Mouse (Mus musculus): ENCODE measurements at regions not wholly inside any gene's neighbourhood (a gene's known extent, or its start where the extent isn't known, plus 50 kb on each side); places are given as distances from the start of the nearest gene placed in this dataset.

DNA sequence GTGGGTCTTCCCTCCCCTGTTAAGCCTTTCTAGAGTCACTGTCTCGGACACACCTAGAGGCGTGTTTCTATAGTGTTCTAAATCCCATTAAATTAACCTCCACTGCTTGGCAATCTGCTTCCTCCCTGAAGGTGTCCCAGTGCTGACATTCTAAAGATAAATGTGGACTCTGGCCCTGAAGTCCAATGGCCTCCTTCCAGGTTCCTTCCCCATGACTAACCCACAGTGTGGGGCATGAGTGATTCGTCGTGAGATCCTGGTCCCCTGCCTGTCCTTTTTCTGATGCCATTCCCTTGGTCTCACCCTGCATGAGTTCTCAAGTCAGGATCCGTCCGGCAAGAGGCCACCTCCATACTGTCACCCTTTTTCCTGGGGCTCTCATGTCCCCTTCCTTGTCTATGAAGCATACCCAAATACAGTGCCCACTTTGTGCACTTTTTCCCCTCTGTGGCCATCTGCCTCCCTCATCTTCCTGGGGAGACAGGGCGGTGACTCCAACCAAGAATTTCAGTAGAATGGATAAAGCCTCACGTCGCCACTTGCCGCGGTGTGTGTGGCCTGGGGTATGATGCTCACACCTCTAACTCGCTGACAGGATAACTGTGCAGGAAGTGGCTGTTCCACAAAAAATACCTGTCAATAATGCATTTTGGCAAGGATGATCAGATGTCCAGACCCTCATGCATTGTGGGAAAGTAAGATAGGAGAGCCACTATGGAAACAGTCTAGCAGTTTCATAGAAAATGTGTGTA, 152.9 kb downstream of the Gm9376 start:
- no peak for ATAC-seq (replicated peaks; ENCODE audit: poor library complexity, severe bottlenecking)

- ATAC-seq (replicated peaks; ENCODE audit: poor library complexity, severe bottlenecking) = peak; percentile 36
Observed at GRCm38 (mm10) chr14:118422351-118423001, 155.7 kb downstream of the Gm9376 start.

GRCm38 (mm10) chr14:118423269-118423668, 156.5 kb downstream of the Gm9376 start:
- ATAC-seq (replicated peaks; ENCODE audit: poor library complexity, severe bottlenecking) = peak; percentile 88

GRCm38 (mm10) chr14:118426562-118426961, 159.8 kb downstream of the Gm9376 start:
- ATAC-seq (replicated peaks; ENCODE audit: poor library complexity, severe bottlenecking) = no peak

DNA sequence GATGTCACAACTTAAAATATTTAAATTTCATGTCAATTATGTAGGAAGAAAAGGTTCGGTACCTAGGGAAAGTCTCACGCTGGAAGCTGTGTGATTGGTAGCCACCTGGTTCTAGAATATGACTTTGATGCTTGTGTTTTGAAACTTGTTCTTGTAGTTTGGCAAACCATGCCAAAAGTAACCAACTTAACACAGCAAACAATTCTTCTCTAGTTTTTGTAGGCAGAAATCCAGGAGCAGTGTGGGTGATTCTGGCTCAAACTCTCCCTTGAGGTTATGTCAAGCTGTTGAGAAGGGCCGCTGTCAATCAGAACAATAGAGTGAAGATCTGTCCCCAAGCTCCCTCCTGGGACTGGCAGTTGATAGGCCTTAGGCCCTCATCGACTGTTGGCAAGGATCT, 163.5 kb downstream of the Gm9376 start:
- ATAC-seq (replicated peaks; ENCODE audit: poor library complexity, severe bottlenecking) = no peak

- ATAC-seq (replicated peaks; ENCODE audit: poor library complexity, severe bottlenecking) = peak; percentile 62
Observed at GRCm38 (mm10) chr14:118430740-118431139, 164.0 kb downstream of the Gm9376 start.

DNA sequence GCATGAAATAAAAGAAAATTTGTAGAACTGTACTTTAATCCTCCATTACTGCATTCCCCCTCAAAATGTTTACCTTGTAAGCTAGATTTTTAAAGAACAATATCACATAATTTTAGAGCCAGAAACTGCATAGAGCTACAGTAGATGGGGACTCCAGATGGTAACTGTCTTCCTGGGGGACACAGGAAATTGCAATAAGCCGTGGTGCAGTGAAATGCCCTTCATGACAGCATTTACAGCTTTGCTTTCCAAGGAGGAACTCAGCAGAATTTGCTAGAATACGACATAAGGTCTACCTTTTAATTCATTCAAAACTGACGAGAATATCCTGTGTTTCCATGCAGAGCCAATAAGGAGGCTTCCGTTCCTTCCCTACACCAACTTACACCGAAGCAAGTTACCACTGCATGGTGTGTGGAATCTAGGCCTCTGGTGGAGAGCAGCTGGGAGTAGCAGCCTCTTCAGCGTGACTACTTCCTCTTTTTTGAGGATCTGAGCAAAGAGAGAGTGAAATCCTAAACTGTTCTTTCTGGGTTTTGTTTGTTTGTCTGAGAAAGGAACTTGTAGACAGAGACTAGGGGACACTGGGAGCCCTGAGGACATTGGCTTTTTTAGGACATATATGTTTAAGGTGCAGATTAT, 164.6 kb downstream of the Gm9376 start:
- ATAC-seq (replicated peaks; ENCODE audit: poor library complexity, severe bottlenecking) = peak; percentile 87
